In genomic region chr8:105544544-105545205, GRCm38 (mm10) we compare ENCODE assay signal across 8 mouse cellular contexts. TPM values are rescaled to one million over a fixed set of nuclear protein-coding genes. Genes with fewer than 3 reads are reported as not detected.
DNase-seq lines count a peak whose midpoint lies in the region; ATAC-seq and TF ChIP-seq lines count a peak whose summit lies in the region.

No protein-coding gene starts in this region.

- ATAC-seq in lung, embryonic 14.5 days (ENCODE audit: insufficient read depth): peak; percentile 54; the same call in 1 of the 2 replicates
- peak; percentile 43; the same call in 1 of the 2 replicates for ATAC-seq in hindbrain, embryonic 16.5 days
- no peak for ATAC-seq in liver, embryonic 15.5 days (ENCODE audit: insufficient read depth)

- peak; percentile 48 for DNase-seq in lung, embryonic 14.5 days
- no peak for DNase-seq in lung, adult 2 months
- DNase-seq in gastrocnemius, postnatal 25 days: peak; percentile 66
- no peak for DNase-seq in right cerebral cortex, adult 18-20 months
- no peak for DNase-seq in left cerebral cortex, adult 11 months (ENCODE audit: low spot score)
- no peak for DNase-seq in ovary, adult 18-20 months (ENCODE audit: low spot score)

- H3K36me3 ChIP-seq in lung, embryonic 14.5 days (ENCODE audit: insufficient read depth): peaks cover 5% of the 10 kb centered on the region; the same call in 1 of the 2 replicates
- H3K36me3 ChIP-seq in hindbrain, embryonic 16.5 days (ENCODE audit: control insufficient read depth, insufficient read depth, low read length): 0 out of 2 replicates have a peak, but pooled peaks cover 3% of the 10 kb centered on the region
- peaks cover 4% of the 10 kb centered on the region; the same call in 1 of the 2 replicates for H3K36me3 ChIP-seq in liver, embryonic 15.5 days (replicated peaks)

- H3K9ac ChIP-seq in lung, embryonic 14.5 days: no peak overlapping the region
- no peak overlapping the region; the same call in 1 of the 2 replicates for H3K9ac ChIP-seq in hindbrain, embryonic 16.5 days (ENCODE audit: low read depth, low read length)
- peak overlapping the region; percentile 27; the same call in 1 of the 2 replicates for H3K9ac ChIP-seq in liver, embryonic 15.5 days

- 46% methylated on average over 7 of the region's 7 CpGs for WGBS in lung, embryonic 14.5 days
- 43% methylated on average over 7 of the region's 7 CpGs for WGBS in lung, adult 2 months
- 47% methylated on average over 7 of the region's 7 CpGs for WGBS in hindbrain, embryonic 16.5 days
- WGBS in liver, embryonic 15.5 days (ENCODE audit: insufficient replicate concordance): 57% methylated on average over 7 of the region's 7 CpGs

- TF ChIP-seq CTCF in lung, embryonic 14.5 days (IDR thresholded peaks at IDR 0.05; ENCODE audit: low read depth): no peak
- TF ChIP-seq CTCF in lung, adult 2 months (IDR thresholded peaks at IDR 0.05; ENCODE audit: insufficient read depth, low read length): no peak

- no peak overlapping the region for H3K4me3 ChIP-seq in lung, embryonic 14.5 days (ENCODE audit: low read depth, low read length)
- no peak overlapping the region for H3K4me3 ChIP-seq in lung, adult 2 months (replicated peaks; ENCODE audit: extremely low read depth, low read depth, low read length)
- no peak overlapping the region for H3K4me3 ChIP-seq in hindbrain, embryonic 16.5 days (ENCODE audit: low read length)
- H3K4me3 ChIP-seq in liver, embryonic 15.5 days (replicated peaks): no peak overlapping the region

- TF ChIP-seq POLR2A in lung, adult 2 months (IDR thresholded peaks at IDR 0.05; ENCODE audit: borderline replicate concordance, extremely low read depth, low read depth, low read length): no peak

- peak overlapping the region; percentile 73; the same call in 1 of the 2 replicates for H3K27ac ChIP-seq in lung, embryonic 14.5 days (ENCODE audit: low read depth)
- H3K27ac ChIP-seq in hindbrain, embryonic 16.5 days (ENCODE audit: low read depth, low read length): peak overlapping the region; percentile 56; the same call in 1 of the 2 replicates
- peak overlapping the region; percentile 35 for H3K27ac ChIP-seq in liver, embryonic 15.5 days (replicated peaks)

- H3K27me3 ChIP-seq in lung, embryonic 14.5 days (ENCODE audit: insufficient read depth, low read length): no peaks in the 10 kb centered on the region
- no peaks in the 10 kb centered on the region for H3K27me3 ChIP-seq in hindbrain, embryonic 16.5 days (replicated peaks; ENCODE audit: control insufficient read depth, insufficient read depth, low read length)
- no peaks in the 10 kb centered on the region for H3K27me3 ChIP-seq in liver, embryonic 15.5 days

- H3K4me1 ChIP-seq in lung, embryonic 14.5 days (ENCODE audit: insufficient read depth): peaks cover 5% of the 10 kb centered on the region; the same call in 1 of the 2 replicates
- H3K4me1 ChIP-seq in lung, adult 2 months (ENCODE audit: control insufficient read depth, insufficient read depth, low read length): peaks cover 32% of the 10 kb centered on the region
- peaks cover 18% of the 10 kb centered on the region for H3K4me1 ChIP-seq in hindbrain, embryonic 16.5 days (ENCODE audit: control insufficient read depth, insufficient read depth, low read depth, low read length)
- peaks cover 74% of the 10 kb centered on the region for H3K4me1 ChIP-seq in liver, embryonic 15.5 days (replicated peaks)

- no peak overlapping the region for H3K4me2 ChIP-seq in lung, embryonic 14.5 days
- no peak overlapping the region for H3K4me2 ChIP-seq in hindbrain, embryonic 16.5 days (ENCODE audit: low read length)
- H3K4me2 ChIP-seq in liver, embryonic 15.5 days: no peak overlapping the region

- H3K9me3 ChIP-seq in lung, embryonic 14.5 days (ENCODE audit: low read depth, low read length): no peaks in the 10 kb centered on the region
- H3K9me3 ChIP-seq in hindbrain, embryonic 16.5 days (ENCODE audit: control insufficient read depth, low read length): no peaks in the 10 kb centered on the region
- no peaks in the 10 kb centered on the region for H3K9me3 ChIP-seq in liver, embryonic 15.5 days (replicated peaks)

RNA-seq across cellular contexts. Expression of gene Atp6v0d1, which starts 21.2 kb away (rescaled TPM):
- polyA plus RNA-seq in lung, embryonic 14.5 days (2014; fragmentation: Nextera tagmentation; extraction: Ambion mirVana): 74.6 and 81.0 TPM in 2 replicates
- 101 and 121 TPM in 2 replicates for polyA plus RNA-seq in lung, adult 2 months (2012; rRNA removed)
- total RNA-seq in gastrocnemius, postnatal 25 days (2021): 10 to 100 TPM; 41.7 to 45.1 TPM
- 250 and 273 TPM in 2 replicates for polyA plus RNA-seq in hindbrain, embryonic 16.5 days (2015; fragmentation: Nextera tagmentation; extraction: Ambion mirVana)
- 52.4 and 59.4 TPM in 2 replicates for polyA plus RNA-seq in liver, embryonic 15.5 days (2015; fragmentation: Nextera tagmentation; extraction: Ambion mirVana)

RNA-seq across cellular contexts. Expression of gene Hsd11b2, which starts 26.1 kb away (rescaled TPM):
- 4.8 and 5.9 TPM in 2 replicates for polyA plus RNA-seq in lung, embryonic 14.5 days (2014; fragmentation: Nextera tagmentation; extraction: Ambion mirVana)
- polyA plus RNA-seq in lung, adult 2 months (2012; rRNA removed): 2.1 and 4.8 TPM in 2 replicates
- under 1 TPM; 0.51 to 0.61 TPM for total RNA-seq in gastrocnemius, postnatal 25 days (2021)
- polyA plus RNA-seq in hindbrain, embryonic 16.5 days (2015; fragmentation: Nextera tagmentation; extraction: Ambion mirVana): 6.9 and 8.8 TPM in 2 replicates
- polyA plus RNA-seq in liver, embryonic 15.5 days (2015; fragmentation: Nextera tagmentation; extraction: Ambion mirVana): 0.40 and 0.58 TPM in 2 replicates

RNA-seq across cellular contexts. Expression of gene Zdhhc1, which starts 48.0 kb away (rescaled TPM):
- polyA plus RNA-seq in lung, embryonic 14.5 days (2014; fragmentation: Nextera tagmentation; extraction: Ambion mirVana): 40.0 and 41.9 TPM in 2 replicates
- 130 and 133 TPM in 2 replicates for polyA plus RNA-seq in lung, adult 2 months (2012; rRNA removed)
- total RNA-seq in gastrocnemius, postnatal 25 days (2021): 10 to 100 TPM in 1 of 2 experiments, 1 to 10 TPM in 1; 8.7 to 10.1 TPM
- polyA plus RNA-seq in hindbrain, embryonic 16.5 days (2015; fragmentation: Nextera tagmentation; extraction: Ambion mirVana): 39.0 and 40.2 TPM in 2 replicates
- polyA plus RNA-seq in liver, embryonic 15.5 days (2015; fragmentation: Nextera tagmentation; extraction: Ambion mirVana): 1.9 and 2.3 TPM in 2 replicates

Comparison
In these comparisons a context has a peak if more than half of its experiments do, and no peak if none do; other contexts are left out.
1. DNase-seq: peak in lung, embryonic 14.5 days (single experiment) and gastrocnemius, postnatal 25 days (single experiment); none in lung, adult 2 months (single experiment), right cerebral cortex, adult 18-20 months (single experiment), left cerebral cortex, adult 11 months (single experiment) and ovary, adult 18-20 months (single experiment).
2. RNA of gene Zdhhc1, which starts 48.0 kb away (polyA plus RNA-seq): 130 to 133 TPM in lung, adult 2 months, 40.0 to 41.9 TPM in lung, embryonic 14.5 days and 39.0 to 40.2 TPM in hindbrain, embryonic 16.5 days; 1.9 to 2.3 TPM in liver, embryonic 15.5 days; every median in the first group is over 10 times any median in the second.
3. Peak in every context shown above with its lines, with median percentiles within 50 percentile points of each other: H3K27ac ChIP-seq.